Mouse (Mus musculus) MEL (cell line): ENCODE data around the gene Pccb. TPM values are rescaled to one million over a fixed set of nuclear protein-coding genes. Genes with fewer than 3 reads are reported as not detected.

Experiments used
- DNase-seq: peaks from one replicate; pipeline ENCODE4 v3.0.0; 2011; ENCODE audit warnings: low read depth, low spot score
- H3K27ac ChIP-seq: 2 replicates; pipeline ENCODE4 v1.5.1; 2012; ENCODE audit warnings: low read depth, mild to moderate bottlenecking, control low read depth, low read length, moderate library complexity; ENCODE audit not compliant: control insufficient read depth
- H3K27me3 ChIP-seq, 2 experiments: fragments of 150-350 bp in 1 of 2; sonication (generic) in 1 of 2; 2 replicates each; pipeline ENCODE4 v1.6.1; 2012; ENCODE audit warnings: low read length in 2 of 2, mild to moderate bottlenecking in 2 of 2, improper control_type of control experiment in 1 of 2, moderate library complexity in 1 of 2; ENCODE audit not compliant: insufficient read depth in 2 of 2, control insufficient read depth in 1 of 2
- H3K36me3 ChIP-seq, 2 experiments: 2 replicates each; pipeline ENCODE4 v1.6.1; 2012 to 2014; ENCODE audit warnings: low read length in 2 of 2, improper control_type of control experiment in 1 of 2, inconsistent platforms in 1 of 2, mild to moderate bottlenecking in 1 of 2; ENCODE audit not compliant: insufficient read depth in 2 of 2, control insufficient read depth in 1 of 2
- H3K4me1 ChIP-seq, 2 experiments: fragments of 150-350 bp in 1 of 2; sonication (generic) in 1 of 2; 2 replicates each; pipeline ENCODE4 v1.6.1; 2012; ENCODE audit warnings: low read length in 2 of 2, improper control_type of control experiment in 1 of 2, mild to moderate bottlenecking in 1 of 2; ENCODE audit not compliant: insufficient read depth in 2 of 2, control insufficient read depth in 1 of 2
- H3K4me3 ChIP-seq, 2 experiments: fragments of 150-350 bp in 1 of 2; sonication (generic) in 1 of 2; 2 replicates each; pipeline ENCODE4 v1.5.1; 2012; ENCODE audit warnings: low read depth in 2 of 2, low read length in 2 of 2, mild to moderate bottlenecking in 2 of 2, moderate library complexity in 2 of 2, control low read depth in 1 of 2, improper control_type of control experiment in 1 of 2; ENCODE audit not compliant: control insufficient read depth in 1 of 2, insufficient read depth in 1 of 2
- H3K79me2 ChIP-seq: 2 replicates; pipeline ENCODE4 v1.6.1; 2012; ENCODE audit warnings: mild to moderate bottlenecking, low read length, moderate library complexity; ENCODE audit not compliant: control insufficient read depth, poor library complexity, insufficient read depth
- H3K9ac ChIP-seq: 2 replicates; pipeline ENCODE4 v1.6.1; 2012; ENCODE audit warnings: low read depth, mild to moderate bottlenecking, control low read depth, low read length, moderate library complexity; ENCODE audit not compliant: control insufficient read depth, poor library complexity, severe bottlenecking
- H3K9me3 ChIP-seq: fragments of 150-350 bp; sonication (generic); replicated peaks from 2 replicates; pipeline ENCODE4 v1.6.1; 2012; ENCODE audit warnings: mild to moderate bottlenecking, low read length, improper control_type of control experiment, moderate library complexity; ENCODE audit not compliant: insufficient read depth
- BHLHE40 ChIP-seq: IDR thresholded peaks from 2 replicates; pipeline ENCODE4 v1.6.1; 2012; ENCODE audit warnings: low read depth, mild to moderate bottlenecking, inconsistent platforms, low read length, improper control_type of control experiment, borderline replicate concordance
- ETS1 ChIP-seq: IDR thresholded peaks from 2 replicates; pipeline ENCODE4 v1.6.1; 2012; ENCODE audit warnings: low read depth, mild to moderate bottlenecking, inconsistent platforms, low read length, improper control_type of control experiment, moderate library complexity
- GABPA ChIP-seq: IDR thresholded peaks from 2 replicates; pipeline ENCODE4 v1.6.1; 2012; ENCODE audit warnings: low read depth, mild to moderate bottlenecking, inconsistent platforms, low read length, improper control_type of control experiment, moderate library complexity
- HCFC1 ChIP-seq: IDR thresholded peaks from 2 replicates; pipeline ENCODE4 v1.6.1; 2012; ENCODE audit warnings: low read depth, mild to moderate bottlenecking, inconsistent platforms, low read length, improper control_type of control experiment, moderate library complexity
- JUND ChIP-seq: IDR thresholded peaks from 2 replicates; pipeline ENCODE4 v1.6.1; 2011; ENCODE audit warnings: low read depth, mild to moderate bottlenecking, improper control_type of control experiment, low read length
- MAFK ChIP-seq: IDR thresholded peaks from 2 replicates; pipeline ENCODE4 v1.6.1; 2011; ENCODE audit warnings: low read depth, mild to moderate bottlenecking, low read length, improper control_type of control experiment, borderline replicate concordance
- MAX ChIP-seq: IDR thresholded peaks from 2 replicates; pipeline ENCODE4 v1.6.1; 2011; ENCODE audit warnings: low read length, improper control_type of control experiment
- MAZ ChIP-seq: IDR thresholded peaks from 2 replicates; pipeline ENCODE4 v1.6.1; 2012; ENCODE audit warnings: low read depth, mild to moderate bottlenecking, inconsistent platforms, low read length, improper control_type of control experiment
- MYC ChIP-seq: IDR thresholded peaks from 2 replicates; pipeline ENCODE4 v1.6.1; 2011; ENCODE audit warnings: low read depth, mild to moderate bottlenecking, low read length, improper control_type of control experiment, moderate library complexity
- NELFE ChIP-seq: IDR thresholded peaks from 2 replicates; pipeline ENCODE4 v1.6.1; 2011; ENCODE audit warnings: low read depth, low read length, improper control_type of control experiment
- NRF1 ChIP-seq: IDR thresholded peaks from 2 replicates; pipeline ENCODE4 v1.6.1; 2014; ENCODE audit warnings: low read depth, mild to moderate bottlenecking, inconsistent platforms, low read length, improper control_type of control experiment, moderate library complexity; ENCODE audit not compliant: poor library complexity, insufficient read depth, severe bottlenecking
- POLR2AphosphoS2 ChIP-seq: IDR thresholded peaks from 2 replicates; pipeline ENCODE4 v1.6.1; 2011; ENCODE audit warnings: low read length, improper control_type of control experiment
- SIN3A ChIP-seq: IDR thresholded peaks from 2 replicates; pipeline ENCODE4 v1.6.1; 2012; ENCODE audit warnings: low read length, improper control_type of control experiment, inconsistent platforms
- SMC3 ChIP-seq: IDR thresholded peaks from 2 replicates; pipeline ENCODE4 v1.6.1; 2011; ENCODE audit warnings: low read depth, low read length, improper control_type of control experiment
- TAL1 ChIP-seq: IDR thresholded peaks from 2 replicates; pipeline ENCODE4 v1.6.1; 2012; ENCODE audit warnings: mild to moderate bottlenecking, inconsistent platforms, low read length, moderate library complexity, mixed read lengths
- TCF12 ChIP-seq: IDR thresholded peaks from 2 replicates; pipeline ENCODE4 v1.6.1; 2014; ENCODE audit warnings: low read depth, mild to moderate bottlenecking, inconsistent platforms, low read length, improper control_type of control experiment, moderate library complexity
- UBTF ChIP-seq: IDR thresholded peaks from 2 replicates; pipeline ENCODE4 v1.6.1; 2012; ENCODE audit warnings: low read depth, mild to moderate bottlenecking, inconsistent platforms, low read length, improper control_type of control experiment, moderate library complexity, borderline replicate concordance; ENCODE audit not compliant: insufficient read depth
- ZC3H11A ChIP-seq: IDR thresholded peaks from 2 replicates; pipeline ENCODE4 v1.6.1; 2012; ENCODE audit warnings: low read depth, mild to moderate bottlenecking, inconsistent platforms, low read length, improper control_type of control experiment
- ZNF384 ChIP-seq: IDR thresholded peaks from 2 replicates; pipeline ENCODE4 v1.6.1; 2012; ENCODE audit warnings: low read depth, mild to moderate bottlenecking, inconsistent platforms, low read length, improper control_type of control experiment
- polyA plus RNA-seq, 2 experiments: library from polyadenylated mRNA; stranded (reverse) in 1 of 2; unstranded in 1 of 2; fragments of >175 nt in 1 of 2; fragments of >200 nt in 1 of 2; gene quantifications; 2 replicates each; pipeline versions ENCODE4 v1.2.1 to v1.2.4; 2012; ENCODE audit warnings: low replicate concordance in 2 of 2, low read depth in 1 of 2; ENCODE audit not compliant: insufficient read length in 2 of 2, insufficient read depth in 1 of 2, missing spikeins in 1 of 2
- total RNA-seq: library from RNA; depleted of rRNA; stranded (reverse); fragments of 300-350 nt; gene quantifications from 2 replicates; pipeline ENCODE4 v1.2.3, GENCODE M21; 2012

The Pccb gene
- total and polyA plus RNA-seq, 3 experiments: 13.2 to 21.1 TPM; not detected in 1

GRCm38 (mm10) chr9:101037396-101037795, 2.7 kb upstream of the Pccb start:
- H3K9ac ChIP-seq: no peak overlapping the region
- no peak for DNase-seq
- H3K36me3 ChIP-seq: no peaks in the 10 kb centered on the region
- H3K4me3 ChIP-seq: no peak overlapping the region
- no peak overlapping the region for H3K27ac ChIP-seq
- peaks cover 2% of the 10 kb centered on the region; the same call in 1 of the 2 replicates for H3K79me2 ChIP-seq
- H3K4me1 ChIP-seq: no peaks in the 10 kb centered on the region; a peak in 1 of 4 replicates
- TF ChIP-seq MAZ (no peak), SIN3A (no peak), TCF12 (no peak), NRF1 (no peak), MAFK (no peak), SMC3 (no peak), HCFC1 (no peak), ZC3H11A (no peak)
- H3K27me3 ChIP-seq: no peaks in the 10 kb centered on the region; a peak in 1 of 4 replicates
- no peaks in the 10 kb centered on the region for H3K9me3 ChIP-seq

DNA sequence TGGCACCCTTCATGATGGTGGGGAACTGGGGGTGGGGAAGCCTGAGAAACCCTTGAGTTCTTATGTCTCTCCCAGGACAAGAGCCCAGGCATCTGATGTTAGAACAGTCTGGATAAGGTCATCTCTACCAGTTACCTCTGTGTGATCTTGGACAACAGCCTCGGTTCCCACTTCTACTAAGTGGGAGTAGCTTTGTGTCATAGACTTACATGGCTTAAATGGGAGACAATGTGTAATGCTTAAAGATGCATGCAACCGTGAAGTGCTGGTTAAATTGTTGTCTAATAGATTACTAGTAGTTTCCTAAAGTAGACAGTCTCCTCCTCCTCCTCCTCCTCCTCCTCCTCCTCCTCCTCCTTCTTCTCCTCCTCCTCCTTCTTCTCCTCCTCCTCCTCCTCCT, 2.2 kb upstream of the Pccb start:
- DNase-seq: no peak
- H3K4me1 ChIP-seq: no peaks in the 10 kb centered on the region; a peak in 1 of 4 replicates
- H3K79me2 ChIP-seq: peaks cover 2% of the 10 kb centered on the region; the same call in 1 of the 2 replicates
- H3K36me3 ChIP-seq: no peaks in the 10 kb centered on the region
- TF ChIP-seq ZNF384 (no peak), JUND (no peak)
- TF ChIP-seq, all 39 proteins: peak for 0
- Histone ChIP-seq H3K27ac (no peak overlapping the region), H3K9me3 (no peaks in the 10 kb centered on the region), H3K27me3 (no peaks in the 10 kb centered on the region; a peak in 1 of 4 replicates), H3K4me3 (no peak overlapping the region), H3K9ac (no peak overlapping the region)

DNA sequence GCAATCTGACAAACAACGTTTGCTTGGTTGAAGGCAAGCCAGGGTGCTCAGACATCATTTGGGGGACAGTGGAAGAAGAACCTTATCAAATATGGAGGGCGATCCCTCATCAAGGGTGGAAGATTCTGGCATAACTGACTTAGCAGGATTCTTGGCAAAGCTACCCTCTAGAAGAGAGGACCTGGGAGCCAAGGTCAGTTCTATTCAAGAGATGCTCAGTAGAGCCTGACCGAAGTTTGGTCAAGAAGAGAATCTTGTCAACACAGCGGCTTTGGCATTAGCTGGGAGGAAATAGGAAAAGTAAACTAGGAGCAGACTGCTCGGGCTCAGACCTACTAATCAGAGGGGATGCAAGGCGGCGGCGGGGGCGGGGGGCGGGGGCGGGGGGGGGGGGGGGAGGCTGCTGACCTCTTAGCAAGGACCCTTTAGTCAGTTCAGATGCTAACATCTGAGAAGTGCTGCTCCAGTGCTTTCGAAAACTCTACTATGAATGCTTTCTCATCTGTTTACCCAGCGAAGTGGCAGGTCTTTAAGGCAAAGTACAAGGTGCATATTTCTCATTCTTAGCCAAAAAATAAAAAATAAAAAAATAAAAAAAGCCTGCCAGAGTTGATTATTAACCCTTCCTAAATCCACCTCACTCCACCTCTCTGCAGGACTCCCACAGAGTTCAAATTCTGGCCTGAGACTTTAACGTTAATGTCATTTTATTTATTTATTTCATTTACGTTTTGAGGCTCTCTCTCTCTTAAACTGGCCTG, 1.3 kb upstream of the Pccb start:
- no peaks in the 10 kb centered on the region; a peak in 1 of 4 replicates for H3K4me1 ChIP-seq
- no peaks in the 10 kb centered on the region for H3K9me3 ChIP-seq

More for the DNA sequence above, 1.3 kb upstream of the Pccb start:
- Histone ChIP-seq H3K36me3 (no peaks in the 10 kb centered on the region), H3K79me2 (peaks cover 2% of the 10 kb centered on the region; the same call in 1 of the 2 replicates), H3K27me3 (no peaks in the 10 kb centered on the region), H3K4me3 (no peak overlapping the region), H3K27ac (no peak overlapping the region), H3K9ac (no peak overlapping the region)
- no peak for TF ChIP-seq MAZ
- TF ChIP-seq POLR2AphosphoS2: no peak
- no peak for TF ChIP-seq BHLHE40
- no peak for TF ChIP-seq NELFE
- TF ChIP-seq ZC3H11A: no peak
- TF ChIP-seq MAX: no peak
- TF ChIP-seq SMC3: no peak
- TF ChIP-seq UBTF: no peak
- no peak for TF ChIP-seq TAL1
- no peak for TF ChIP-seq ETS1
- no peak for TF ChIP-seq MYC
- TF ChIP-seq GABPA: no peak
- no peak for DNase-seq
